Mouse (Mus musculus) kidney, embryonic 14.5 days (tissue): Measurements from ENCODE around the gene Kin. TPM values are rescaled to one million over a fixed set of nuclear protein-coding genes. Genes with fewer than 3 reads are reported as not detected.

Experiments
- ATAC-seq: fragments of 200-750 bp; cut with Nextera tagmentation; 2 replicates; pipeline ENCODE4 v1.8.0; 2017; ENCODE audit warnings: moderate number of reproducible peaks, mild to moderate bottlenecking, moderate TSS enrichment, moderate library complexity; ENCODE audit not compliant: low FRiP score, low TSS enrichment
- H3K27ac ChIP-seq: fragments of 300-500 bp; sonication (generic); 2 replicates; pipeline ENCODE4 v1.5.1; 2014; ENCODE audit warnings: low read depth, mild to moderate bottlenecking, low read length, moderate library complexity, mixed read lengths
- H3K27me3 ChIP-seq: fragments of 300-500 bp; sonication (generic); 2 replicates; pipeline ENCODE4 v1.6.1; 2014; ENCODE audit warnings: mild to moderate bottlenecking, low read length; ENCODE audit not compliant: control insufficient read depth, insufficient read depth
- H3K36me3 ChIP-seq: fragments of 300-500 bp; sonication (generic); 2 replicates; pipeline ENCODE4 v1.6.1; 2014; ENCODE audit warnings: low read length, mixed read lengths; ENCODE audit not compliant: control insufficient read depth, insufficient read depth
- H3K4me1 ChIP-seq: fragments of 300-500 bp; sonication (generic); 2 replicates; pipeline ENCODE4 v1.6.1; 2014; ENCODE audit warnings: low read length, mixed read lengths; ENCODE audit not compliant: control insufficient read depth, insufficient read depth
- H3K4me2 ChIP-seq: fragments of 300-500 bp; sonication (generic); replicated peaks from 2 replicates; pipeline ENCODE4 v1.6.1; 2014; ENCODE audit warnings: low read depth, mild to moderate bottlenecking, low read length
- H3K4me3 ChIP-seq: fragments of 300-500 bp; sonication (generic); 2 replicates; pipeline ENCODE4 v1.5.1; 2014; ENCODE audit warnings: mild to moderate bottlenecking, low read length
- H3K9ac ChIP-seq: fragments of 300-500 bp; sonication (generic); 2 replicates; pipeline ENCODE4 v1.6.1; 2014; ENCODE audit warnings: low read depth, mild to moderate bottlenecking, low read length, moderate library complexity
- H3K9me3 ChIP-seq: fragments of 300-500 bp; sonication (generic); 2 replicates; pipeline ENCODE4 v1.6.1; 2016; ENCODE audit warnings: low read length; ENCODE audit not compliant: control insufficient read depth
- WGBS: fragments of 180-500 bp; shearing (Covaris S2); extraction: QIAGEN DNeasy Blood & Tissue Kit; methylation state at CpG from one replicate; pipeline ENCODE4 v1.1.7; 2014; 5-methylcytosine and 5-hydroxymethylcytosine counted together
- polyA plus RNA-seq: library from polyadenylated mRNA; unstranded; fragments of >200 nt; fragmentation: Nextera tagmentation; extraction: Ambion mirVana; gene quantifications from 2 replicates; pipeline ENCODE4 v1.2.1, GENCODE M21; 2014

The Kin gene
- 29.9 and 37.9 TPM in 2 replicates for polyA plus RNA-seq

DNA sequence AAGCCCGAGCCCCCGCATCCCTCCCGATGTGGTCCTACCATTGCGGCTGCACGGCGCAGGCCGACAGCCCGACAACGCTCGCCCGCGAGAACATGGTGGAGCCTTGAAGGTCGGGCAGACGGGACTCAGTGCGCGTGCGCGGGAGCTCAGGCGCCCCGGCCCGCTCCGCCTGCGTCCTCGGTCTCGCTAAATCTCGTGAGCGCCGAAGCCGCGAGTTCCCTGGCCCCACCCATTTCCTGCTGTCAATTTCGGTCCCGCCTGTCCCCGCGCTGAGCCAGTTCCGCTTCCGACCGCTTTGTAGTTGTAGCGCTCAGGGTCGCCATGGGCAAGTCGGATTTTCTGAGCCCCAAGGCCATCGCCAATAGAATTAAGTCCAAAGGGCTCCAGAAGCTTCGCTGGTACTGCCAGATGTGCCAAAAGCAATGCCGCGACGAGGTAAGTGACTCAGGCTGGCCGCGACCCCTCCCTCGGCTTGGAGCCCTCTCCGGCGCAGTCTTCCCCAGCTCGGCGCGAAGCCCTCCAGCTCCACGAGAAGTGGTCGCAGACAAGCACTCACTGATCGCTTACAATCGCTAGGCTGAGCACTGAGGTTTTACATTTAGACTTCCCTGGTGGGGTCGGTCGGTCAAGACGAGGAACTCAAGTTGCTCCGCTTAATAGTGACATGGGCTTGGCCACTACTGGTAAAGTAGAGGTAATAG is at the start of gene Kin, which contains the start of gene Atp5c1:
Gene Kin, plus strand, starts transcription at position 284 of the 701 bp plus-strand sequence.
Gene Atp5c1, minus strand, starts transcription at position 201 of the 701 bp plus-strand sequence.
- peak within 1 kb of the TSS; percentile 83 for H3K4me3 ChIP-seq
- under 1% methylated on average over 61 of the region's 61 CpGs for WGBS
- peaks cover 5% of the 10 kb centered on the region; the same call in 1 of the 2 replicates for H3K36me3 ChIP-seq
- peak within 1 kb of the TSS; percentile 79 for H3K4me2 ChIP-seq
- H3K9me3 ChIP-seq: no peaks in the 10 kb centered on the region
- no peaks in the 10 kb centered on the region for H3K27me3 ChIP-seq
- ATAC-seq: peak; percentile 94
- peaks cover 28% of the 10 kb centered on the region for H3K4me1 ChIP-seq
- peak within 1 kb of the TSS; percentile 83 for H3K27ac ChIP-seq
- peak within 1 kb of the TSS; percentile 98 for H3K9ac ChIP-seq

DNA sequence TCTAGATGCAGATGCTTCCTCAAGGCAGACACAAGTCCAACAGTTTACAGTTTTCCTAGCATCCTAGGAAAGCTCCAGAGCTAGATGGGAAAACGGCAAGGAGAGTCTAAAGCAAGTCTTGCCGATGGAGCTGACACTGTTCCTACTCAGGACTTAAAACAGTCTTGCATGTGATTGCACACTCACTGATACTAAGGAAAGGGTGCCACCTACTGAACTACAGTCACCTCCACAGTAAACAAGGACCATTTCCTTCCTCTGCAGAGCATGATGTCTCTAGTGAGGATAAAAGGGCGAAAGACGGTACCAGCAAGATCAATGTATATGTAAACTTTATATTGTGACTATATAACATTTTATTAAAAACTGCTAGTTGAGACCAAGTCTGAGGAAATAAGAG is 46.7 kb upstream of the Kin start:
- WGBS: 46% methylated on average over 4 of the region's 4 CpGs
- no peak for ATAC-seq
- H3K36me3 ChIP-seq: no peaks in the 10 kb centered on the region

DNA sequence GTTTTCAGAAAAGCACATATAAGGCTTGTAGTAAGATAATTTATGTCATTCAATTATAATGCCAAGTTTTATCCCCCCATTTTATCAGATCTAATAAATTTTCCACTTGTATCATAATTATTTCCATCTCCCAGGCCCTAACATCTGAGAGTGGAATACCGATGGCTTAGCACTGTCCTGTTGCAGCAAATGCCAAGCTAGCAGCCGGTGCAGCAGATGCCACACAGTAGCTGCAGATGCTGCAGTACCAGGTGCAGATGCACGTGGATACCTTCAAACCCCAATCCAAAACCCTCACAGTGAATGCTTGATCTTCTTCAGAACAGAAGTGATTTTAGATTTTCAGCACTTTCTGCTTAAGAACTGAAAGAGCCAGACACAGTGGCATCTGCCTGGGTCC is 45.4 kb upstream of the Kin start:
- Histone ChIP-seq H3K9ac (no peak overlapping the region), H3K27me3 (no peaks in the 10 kb centered on the region), H3K4me3 (no peak overlapping the region), H3K27ac (no peak overlapping the region), H3K36me3 (peaks cover 4% of the 10 kb centered on the region; the same call in 1 of the 2 replicates), H3K4me2 (no peak overlapping the region), H3K4me1 (peaks cover 8% of the 10 kb centered on the region; the same call in 1 of the 2 replicates), H3K9me3 (no peaks in the 10 kb centered on the region)
- 84% methylated on average over 3 of the region's 3 CpGs for WGBS
- no peak for ATAC-seq

More for the DNA sequence above, 46.7 kb upstream of the Kin start:
- Histone ChIP-seq H3K9me3 (no peaks in the 10 kb centered on the region), H3K9ac (no peak overlapping the region), H3K4me2 (no peak overlapping the region), H3K4me1 (peaks cover 8% of the 10 kb centered on the region; the same call in 1 of the 2 replicates), H3K27ac (no peak overlapping the region), H3K27me3 (no peaks in the 10 kb centered on the region), H3K4me3 (no peak overlapping the region)

DNA sequence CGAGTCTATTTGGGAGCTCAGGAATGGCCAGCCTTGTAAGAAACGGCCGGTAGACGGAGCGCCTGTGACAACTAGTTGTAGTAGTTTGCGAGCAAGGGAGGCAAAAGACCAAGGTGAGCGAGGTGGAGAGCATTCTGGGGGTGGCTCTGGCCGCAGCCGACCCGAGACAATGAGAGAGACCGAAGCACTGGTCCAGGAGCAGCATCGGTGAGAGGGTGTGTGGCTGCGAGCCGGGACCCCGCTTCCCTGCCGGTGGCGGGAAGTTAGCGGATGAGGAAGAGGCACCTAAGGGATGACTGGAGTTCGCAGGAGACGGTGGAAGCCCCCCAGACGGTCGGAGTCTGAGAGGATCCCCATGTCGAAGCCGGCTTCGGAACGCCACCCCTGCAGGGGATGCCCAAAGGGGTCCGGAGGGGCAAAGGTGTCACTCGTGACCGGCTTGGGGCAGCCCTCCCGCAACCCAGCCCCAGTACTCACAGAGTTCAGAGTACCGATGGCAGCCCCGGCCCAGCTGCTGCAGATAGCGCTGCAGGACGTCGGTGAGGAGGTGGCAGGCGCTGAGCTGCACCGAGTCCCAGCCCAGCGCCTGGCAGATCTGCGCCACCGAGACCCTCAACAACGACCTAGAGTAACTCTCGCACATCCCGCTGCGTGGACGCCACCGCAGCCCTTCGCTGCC is 32.5 kb upstream of the Kin start:
- peaks cover 10% of the 10 kb centered on the region; the same call in 1 of the 2 replicates for H3K4me1 ChIP-seq
- H3K36me3 ChIP-seq: no peaks in the 10 kb centered on the region
- no peak overlapping the region for H3K27ac ChIP-seq
- peak; percentile 68 for ATAC-seq
- under 1% methylated on average over 47 of the region's 47 CpGs for WGBS
- H3K4me3 ChIP-seq: peak overlapping the region; percentile 96
- H3K9ac ChIP-seq: peak overlapping the region; percentile 86
- H3K27me3 ChIP-seq: no peaks in the 10 kb centered on the region
- peak overlapping the region; percentile 77 for H3K4me2 ChIP-seq
- H3K9me3 ChIP-seq: no peaks in the 10 kb centered on the region

DNA sequence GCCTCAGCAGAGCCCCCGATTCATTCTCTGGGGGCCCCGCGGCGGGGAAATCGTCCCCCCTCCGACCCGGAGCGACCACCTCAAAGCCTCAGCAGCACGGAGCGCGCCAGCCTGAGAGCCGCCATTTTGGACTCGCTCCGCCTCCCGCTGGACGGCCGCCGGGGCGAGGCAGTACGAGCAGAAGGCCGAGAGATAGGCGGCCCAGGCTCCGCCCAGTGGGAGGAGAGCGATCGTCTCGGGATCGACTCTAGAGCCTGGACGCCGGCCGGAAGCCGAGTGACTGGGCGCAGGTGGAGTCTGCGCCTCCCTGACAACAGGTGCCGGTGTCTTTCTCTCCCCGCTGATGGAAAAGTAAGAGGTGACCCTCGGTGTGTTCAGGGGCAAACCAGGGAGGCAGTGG is 31.9 kb upstream of the Kin start, which contains the start of gene Taf3:
Gene Taf3, minus strand, starts transcription at position 136 of the 400 bp plus-strand sequence.
- H3K27ac ChIP-seq: no peak within 1 kb of the TSS

DNA sequence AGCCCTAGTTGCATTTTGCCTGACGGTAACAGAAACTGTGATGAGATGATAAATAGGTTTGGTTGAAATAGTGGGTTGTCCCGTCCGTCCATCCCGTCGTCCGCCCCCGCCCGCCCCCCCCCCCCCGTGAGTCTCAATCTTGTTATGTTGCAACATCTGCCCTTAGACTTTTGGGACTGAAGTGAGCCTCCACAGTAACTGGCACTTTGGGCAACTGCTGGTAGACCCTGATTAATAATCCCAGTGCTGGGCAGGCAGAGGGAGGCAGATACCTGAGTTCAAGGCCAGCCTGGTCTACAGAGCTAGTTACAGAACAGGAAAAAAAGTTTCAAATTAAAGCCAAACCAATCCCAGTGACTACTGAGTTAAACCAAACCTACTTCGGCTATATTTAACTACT is 30.9 kb upstream of the Kin start:
- ATAC-seq: no peak
- no peaks in the 10 kb centered on the region for H3K9me3 ChIP-seq
- 16% methylated on average over 10 of the region's 10 CpGs for WGBS

More for the DNA sequence above, 31.9 kb upstream of the Kin start, which contains the start of gene Taf3:
- H3K9me3 ChIP-seq: no peaks in the 10 kb centered on the region
- H3K36me3 ChIP-seq: no peaks in the 10 kb centered on the region
- peak; percentile 95 for ATAC-seq
- H3K27me3 ChIP-seq: no peaks in the 10 kb centered on the region
- peak within 1 kb of the TSS; percentile 77 for H3K4me2 ChIP-seq
- peak within 1 kb of the TSS; percentile 86 for H3K9ac ChIP-seq
- peak within 1 kb of the TSS; percentile 96 for H3K4me3 ChIP-seq
- WGBS: under 1% methylated on average over 36 of the region's 36 CpGs
- H3K4me1 ChIP-seq: peaks cover 10% of the 10 kb centered on the region; the same call in 1 of the 2 replicates

DNA sequence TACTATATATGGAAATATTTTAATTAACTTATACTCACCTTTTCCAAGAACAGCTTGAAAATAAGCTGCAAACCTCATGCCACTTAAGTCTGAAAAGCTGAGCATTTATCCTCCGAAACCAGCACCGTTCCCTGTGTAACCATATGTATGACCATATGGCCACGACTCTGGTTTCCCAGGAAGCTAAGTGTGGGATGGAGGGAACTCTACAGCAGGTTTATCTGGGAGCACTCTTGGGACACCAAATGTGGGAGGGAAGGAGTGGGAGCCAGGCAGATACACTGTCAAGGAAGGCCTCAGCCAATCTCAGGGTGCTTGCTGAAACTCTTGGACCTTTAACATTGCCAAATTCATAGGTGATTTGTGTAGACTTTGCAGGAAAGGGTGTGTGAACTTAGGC is 29.5 kb upstream of the Kin start:
- 80% methylated on average over 3 of the region's 3 CpGs for WGBS
- Histone ChIP-seq H3K9me3 (no peaks in the 10 kb centered on the region), H3K27ac (no peak overlapping the region), H3K4me2 (no peak overlapping the region), H3K36me3 (peaks cover 21% of the 10 kb centered on the region), H3K4me1 (peaks cover 10% of the 10 kb centered on the region; the same call in 1 of the 2 replicates), H3K27me3 (no peaks in the 10 kb centered on the region), H3K4me3 (no peak overlapping the region), H3K9ac (no peak overlapping the region)
- ATAC-seq: no peak

More for the DNA sequence above, 30.9 kb upstream of the Kin start:
- Histone ChIP-seq H3K36me3 (peaks cover 7% of the 10 kb centered on the region; the same call in 1 of the 2 replicates), H3K4me3 (peak overlapping the region; percentile 96), H3K9ac (peak overlapping the region; percentile 86; the same call in 1 of the 2 replicates), H3K4me2 (peak overlapping the region; percentile 63), H3K27ac (no peak overlapping the region), H3K4me1 (peaks cover 10% of the 10 kb centered on the region; the same call in 1 of the 2 replicates), H3K27me3 (no peaks in the 10 kb centered on the region)

DNA sequence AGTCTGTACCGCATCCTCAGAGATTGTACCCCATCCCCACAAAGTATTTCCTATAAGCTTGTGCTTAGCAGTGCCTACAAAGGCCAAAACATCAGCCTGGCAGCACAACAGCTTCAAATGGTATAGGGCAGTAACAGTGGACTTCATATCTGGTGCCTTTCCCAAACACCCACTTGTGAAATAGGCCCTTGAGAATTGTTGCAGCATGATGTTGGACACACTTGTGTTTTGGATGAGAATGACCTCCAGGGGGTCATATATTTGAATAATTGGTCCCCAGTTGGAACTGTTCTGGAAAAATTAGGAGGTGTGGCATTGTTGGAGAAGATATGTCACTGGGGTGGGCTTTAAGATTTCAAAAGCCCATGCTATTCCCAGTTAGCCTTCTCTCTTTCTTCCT is 28.4 kb upstream of the Kin start:
- 93% methylated on average over 1 of the region's 1 CpGs for WGBS
- no peak for ATAC-seq
- no peak overlapping the region for H3K4me2 ChIP-seq
- peaks cover 31% of the 10 kb centered on the region for H3K36me3 ChIP-seq
- H3K4me3 ChIP-seq: no peak overlapping the region
- no peak overlapping the region for H3K9ac ChIP-seq
- peaks cover 10% of the 10 kb centered on the region; the same call in 1 of the 2 replicates for H3K4me1 ChIP-seq
- no peaks in the 10 kb centered on the region for H3K9me3 ChIP-seq
- H3K27me3 ChIP-seq: no peaks in the 10 kb centered on the region
- no peak overlapping the region for H3K27ac ChIP-seq
